Mouse (Mus musculus) Patski (cell line): ENCODE measurements at regions not wholly inside any gene's neighbourhood (a gene's known extent, or its start where the extent isn't known, plus 50 kb on each side); places are given as distances from the start of the nearest gene placed in this dataset.

Experiments used
- ATAC-seq: fragments of 100-300 bp; one replicate; pipeline ENCODE4 v1.8.0; 2021
- CTCF ChIA-PET: fragments of 350-600 bp; sonication (Branson Sonifier 250); formaldehyde crosslinking; loops from one replicate; lab custom pipeline; 2022; ENCODE audit warnings: inconsistent platforms; lab: Charles Lee
- POLR2A ChIA-PET: fragments of 350-600 bp; sonication (Branson Sonifier 250); formaldehyde crosslinking; loops from one replicate; lab custom pipeline; 2022; ENCODE audit warnings: antibody characterized with exemption, inconsistent platforms; lab: Charles Lee
- DNase-seq: peaks from one replicate; pipeline ENCODE4 v3.0.0-alpha.2; 2011; ENCODE audit warnings: low read depth, low spot score
- H3K27me3 ChIP-seq: fragments of 371-371 bp; one replicate; pipeline ENCODE4 v1.5.1; 2021
- CTCF ChIP-seq: fragments of 100-300 bp; IDR thresholded peaks from one replicate; pipeline ENCODE4 v1.5.1; 2021
- in situ Hi-C: fragments of 300-500 bp; cut with MboI; formaldehyde crosslinking; loops from 3 replicates; pipeline ENCODE4 v1.11.1; 2018; ENCODE audit warnings: low pct_unique_long_range_greater_than_20kb, mixed read lengths

- ATAC-seq (no peak), DNase-seq (no peak)
- H3K27me3 ChIP-seq: peaks cover 46% of the 10 kb centered on the region
- TF ChIP-seq CTCF: no peak
- in situ Hi-C loops: no loop called here
- POLR2A ChIA-PET: no interaction called here
- CTCF ChIA-PET: interaction anchor here (1.2 to 1.7 kb wide), 3 partner anchors 11 to 113 kb away, joined by 3 to 4 read pairs (median 3); no protein-coding TSS in a partner anchor
Observed at GRCm38 (mm10) chr19:54947583-54947982, 179.5 kb downstream of the Gpam start.

DNA sequence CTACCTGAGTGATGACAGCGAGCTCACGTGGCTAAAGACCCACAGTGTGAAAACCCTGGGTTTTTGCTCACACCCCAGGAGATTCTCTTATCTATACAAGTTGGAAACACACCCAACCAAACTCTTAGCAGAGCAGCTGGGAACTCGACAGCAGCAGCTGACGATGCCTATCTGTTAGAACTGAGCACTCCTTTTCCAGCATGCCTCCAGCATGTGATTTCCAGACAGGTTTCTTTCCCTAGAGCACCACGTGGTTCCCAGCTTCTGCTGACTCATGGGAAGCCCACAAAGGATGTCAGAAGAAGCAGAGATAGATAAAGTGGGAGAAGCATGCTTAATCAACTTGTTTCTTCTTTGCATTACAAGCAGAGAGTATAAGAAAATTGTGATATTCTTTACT, 194.5 kb downstream of the Gpam start:
- peaks cover 26% of the 10 kb centered on the region for H3K27me3 ChIP-seq
- no peak for DNase-seq
- POLR2A ChIA-PET: no interaction called here
- ATAC-seq: no peak
- TF ChIP-seq CTCF: no peak
- in situ Hi-C loops: no loop called here
- CTCF ChIA-PET: no interaction called here

DNA sequence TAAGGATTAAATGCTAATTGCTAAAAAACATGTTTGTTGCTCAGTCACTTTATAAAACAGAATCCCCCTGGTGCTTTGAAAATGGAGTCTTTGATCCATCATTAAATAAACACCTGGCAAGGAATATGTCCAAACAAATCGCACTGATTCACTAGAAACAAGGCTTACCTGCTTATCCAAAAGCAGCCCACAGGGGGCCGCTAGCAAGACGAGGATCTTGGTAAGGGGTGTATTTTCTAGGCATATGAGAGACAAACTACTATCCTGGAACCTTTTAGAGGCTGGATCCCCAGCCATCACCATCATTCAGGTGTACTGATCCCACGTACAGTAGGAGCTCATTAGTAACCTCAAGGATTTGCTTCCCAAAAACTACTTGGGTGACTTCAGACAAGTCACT, 201.2 kb downstream of the Gpam start:
- CTCF ChIA-PET: no interaction called here
- in situ Hi-C loops: no loop called here
- DNase-seq: no peak

GRCm38 (mm10) chr19:54919597-54919996, 207.4 kb downstream of the Gpam start:
- DNase-seq (no peak), ATAC-seq (no peak)
- POLR2A ChIA-PET: no interaction called here
- CTCF ChIA-PET: no interaction called here
- in situ Hi-C loops: no loop called here
- H3K27me3 ChIP-seq: peaks cover 38% of the 10 kb centered on the region
- TF ChIP-seq CTCF: no peak

More for the DNA sequence above, 201.2 kb downstream of the Gpam start:
- peak; percentile 13 for TF ChIP-seq CTCF
- POLR2A ChIA-PET: no interaction called here
- H3K27me3 ChIP-seq: peaks cover 45% of the 10 kb centered on the region
- no peak for ATAC-seq

GRCm38 (mm10) chr19:54893622-54894021, 233.4 kb downstream of the Gpam start:
- TF ChIP-seq CTCF: no peak
- ATAC-seq: no peak
- in situ Hi-C loops: no loop called here
- POLR2A ChIA-PET: no interaction called here
- no peak for DNase-seq
- CTCF ChIA-PET: no interaction called here
- peaks cover 45% of the 10 kb centered on the region for H3K27me3 ChIP-seq

DNA sequence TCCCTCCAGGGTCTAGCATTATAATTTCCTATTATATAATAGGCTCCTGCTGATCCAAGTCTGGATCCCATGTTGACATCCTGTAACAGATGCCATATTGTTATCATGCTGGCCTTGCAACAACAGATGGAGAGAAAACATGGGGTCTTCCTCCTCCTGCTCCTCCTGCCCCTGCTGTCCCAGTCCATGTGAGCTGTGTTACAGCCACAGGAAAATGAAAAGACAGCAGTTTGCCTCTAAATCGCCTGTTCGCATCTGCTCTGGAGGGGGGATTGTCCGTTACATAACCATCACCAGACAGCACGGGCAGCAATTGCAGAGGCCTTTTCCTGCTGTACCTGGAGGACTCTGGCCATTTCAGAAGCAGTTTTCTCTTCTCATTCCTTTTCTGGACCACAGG, 260.0 kb downstream of the Gpam start:
- ChIA-PET POLR2A (no interaction called here), CTCF (no interaction called here)
- peaks cover 23% of the 10 kb centered on the region for H3K27me3 ChIP-seq
- DNase-seq: no peak
- in situ Hi-C loops: no loop called here
- TF ChIP-seq CTCF: no peak
- ATAC-seq: no peak

GRCm38 (mm10) chr19:54855190-54855589, 271.8 kb downstream of the Gpam start:
- ATAC-seq: no peak
- no peak for TF ChIP-seq CTCF
- DNase-seq: no peak
- peaks cover 13% of the 10 kb centered on the region for H3K27me3 ChIP-seq
- ChIA-PET POLR2A (no interaction called here), CTCF (interaction anchor here (0.6 kb wide), 1 partner anchor 128 kb away, joined by 3 read pairs; no protein-coding TSS in a partner anchor)
- in situ Hi-C loops: no loop called here

- TF ChIP-seq CTCF: no peak
- ChIA-PET POLR2A (no interaction called here), CTCF (interaction anchor here (1.5 kb wide), 1 partner anchor 222 kb away, joined by 3 read pairs; no protein-coding TSS in a partner anchor)
- in situ Hi-C loops: no loop called here
- DNase-seq: no peak
- peaks cover 55% of the 10 kb centered on the region for H3K27me3 ChIP-seq
- ATAC-seq: no peak
Observed at GRCm38 (mm10) chr19:54838231-54838630, 288.8 kb downstream of the Gpam start.

DNA sequence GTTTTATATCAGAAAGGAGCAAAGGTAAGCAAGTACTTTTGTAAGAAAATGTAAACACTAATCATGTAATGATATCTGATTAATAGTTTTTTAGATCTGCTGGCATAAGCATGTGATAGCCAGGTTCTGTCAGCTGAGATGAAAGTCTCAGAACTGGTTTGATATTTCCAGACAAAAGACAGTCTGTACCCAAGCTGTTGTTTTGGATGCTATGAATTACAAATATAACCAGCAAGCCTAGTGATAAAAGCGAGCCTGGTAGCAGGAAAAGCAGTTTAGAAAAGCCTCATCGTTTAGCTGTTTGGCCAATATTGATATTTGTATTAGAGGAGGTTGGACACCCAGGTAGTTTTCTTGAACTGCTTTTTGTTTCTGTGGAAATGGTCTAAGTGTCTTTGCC, 290.6 kb downstream of the Gpam start:
- ChIA-PET CTCF (interaction anchor here (1.5 kb wide), 1 partner anchor 224 kb away, joined by 3 read pairs; no protein-coding TSS in a partner anchor), POLR2A (no interaction called here)
- ATAC-seq (no peak), DNase-seq (no peak)
- no peak for TF ChIP-seq CTCF
- H3K27me3 ChIP-seq: peaks cover 57% of the 10 kb centered on the region
- in situ Hi-C loops: no loop called here

DNA sequence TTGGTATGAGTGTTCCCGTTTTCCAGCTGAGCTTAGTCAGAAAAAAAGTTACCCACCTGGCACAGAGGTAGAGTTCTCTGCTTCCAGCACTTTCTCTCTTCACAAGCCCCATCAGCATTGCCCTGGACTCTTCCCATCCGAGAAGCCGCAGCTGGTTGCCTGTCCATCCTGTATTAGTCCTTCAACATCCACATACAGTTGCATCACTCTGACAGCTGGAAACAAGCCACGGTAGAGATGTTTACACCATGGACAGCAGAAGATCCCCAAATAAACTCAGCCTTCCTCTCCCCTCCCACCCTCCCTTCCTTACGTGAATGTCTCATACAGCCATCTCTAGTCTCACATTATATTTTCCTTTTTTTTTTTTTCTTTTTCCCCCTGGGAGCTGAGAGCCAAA, 304.9 kb downstream of the Gpam start:
- no peak for TF ChIP-seq CTCF
- CTCF ChIA-PET: no interaction called here
- in situ Hi-C loops: no loop called here
- H3K27me3 ChIP-seq: peaks cover 27% of the 10 kb centered on the region
- ATAC-seq (no peak), DNase-seq (no peak)
- POLR2A ChIA-PET: no interaction called here

- POLR2A ChIA-PET: no interaction called here
Observed at GRCm38 (mm10) chr19:54820587-54820986, 306.5 kb downstream of the Gpam start.

GRCm38 (mm10) chr19:54801123-54801742, 325.8 kb downstream of the Gpam start:
- in situ Hi-C loops: no loop called here
- DNase-seq (no peak), ATAC-seq (no peak)
- ChIA-PET POLR2A (no interaction called here), CTCF (no interaction called here)
- no peak for TF ChIP-seq CTCF
- H3K27me3 ChIP-seq: peaks cover 44% of the 10 kb centered on the region

More at GRCm38 (mm10) chr19:54820587-54820986, 306.5 kb downstream of the Gpam start:
- CTCF ChIA-PET: no interaction called here
- no peak for ATAC-seq
- TF ChIP-seq CTCF: no peak
- DNase-seq: no peak
- H3K27me3 ChIP-seq: peaks cover 27% of the 10 kb centered on the region
- in situ Hi-C loops: no loop called here
